Mouse (Mus musculus): ENCODE measurements around the gene Plac9a.

GRCm38 (mm10) chr14:25863721-25864120 lies 39.2 kb downstream of the Plac9a start:
- TF ChIP-seq CTCF (IDR thresholded peaks at IDR 0.05; ENCODE audit: insufficient read depth, low read depth, low read length) (no peak), POLR2A (IDR thresholded peaks at IDR 0.05; ENCODE audit: insufficient read depth, low read depth, low read length) (no peak)
